Mouse (Mus musculus) liver, adult 2 months (tissue): ENCODE measurements around the gene Sertad2.

Source experiments
- CTCF ChIP-seq: fragments of 200-500 bp; IDR thresholded peaks from 2 replicates; pipeline ENCODE4 v1.5.1; 2011; ENCODE audit warnings: low read depth, low read length, control low read depth
- POLR2A ChIP-seq: fragments of 200-500 bp; IDR thresholded peaks from 2 replicates; pipeline ENCODE4 v1.6.1; 2011; ENCODE audit warnings: low read length, control low read depth; ENCODE audit not compliant: insufficient read depth; ENCODE audit errors: extremely low read depth

DNA sequence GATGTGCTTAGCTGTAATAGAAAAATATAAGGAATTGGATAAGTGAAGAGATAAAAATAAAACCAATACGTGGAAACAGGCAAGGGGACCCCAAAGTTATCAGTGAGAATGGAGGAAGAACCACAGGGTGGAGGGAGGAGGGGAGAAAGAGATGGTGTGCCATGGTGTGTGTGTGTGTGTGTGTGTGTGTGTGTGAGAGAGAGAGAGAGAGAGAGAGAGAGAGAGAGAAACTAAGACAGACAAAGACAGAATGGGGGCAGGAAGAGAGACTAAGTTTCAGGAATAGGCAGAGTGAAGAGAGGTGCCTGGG is 11.4 kb upstream of the Sertad2 start:
- TF ChIP-seq CTCF (no peak), POLR2A (no peak)
